Mouse (Mus musculus): Measurements from ENCODE around the gene Ankrd33b.

Ankrd33b gene

DNA sequence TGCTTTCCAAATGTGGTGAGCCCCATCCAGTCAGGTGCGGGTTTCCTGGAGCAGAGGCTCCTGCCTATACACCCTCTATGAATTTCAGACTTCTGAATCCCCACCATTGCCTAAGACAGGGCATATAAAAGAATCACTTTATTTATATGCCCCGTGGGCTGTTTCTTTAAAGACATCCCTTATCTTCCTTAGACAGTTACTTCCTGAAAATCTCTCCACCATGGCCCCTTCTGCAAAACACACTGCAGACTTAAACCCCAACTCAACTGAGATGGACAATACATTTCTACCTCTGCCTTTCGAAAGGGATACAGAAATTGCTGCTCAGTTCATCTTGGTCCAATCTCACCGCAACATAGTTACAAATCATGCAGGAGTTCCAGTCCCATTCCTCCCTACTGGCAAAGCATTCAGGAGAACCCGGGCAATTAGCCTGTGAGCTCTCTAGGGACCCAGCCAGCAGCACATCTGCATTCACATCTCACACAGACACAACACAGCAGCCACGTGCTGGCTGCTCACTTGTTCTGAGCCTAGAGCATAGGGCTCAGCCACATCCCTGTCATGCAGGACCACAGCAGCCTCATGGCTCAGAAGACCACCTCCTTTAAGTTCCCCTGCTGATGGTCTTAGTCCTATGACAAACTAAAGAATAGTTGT lies 68.1 kb downstream of the Ankrd33b start:
- no peak for DNase-seq

DNA sequence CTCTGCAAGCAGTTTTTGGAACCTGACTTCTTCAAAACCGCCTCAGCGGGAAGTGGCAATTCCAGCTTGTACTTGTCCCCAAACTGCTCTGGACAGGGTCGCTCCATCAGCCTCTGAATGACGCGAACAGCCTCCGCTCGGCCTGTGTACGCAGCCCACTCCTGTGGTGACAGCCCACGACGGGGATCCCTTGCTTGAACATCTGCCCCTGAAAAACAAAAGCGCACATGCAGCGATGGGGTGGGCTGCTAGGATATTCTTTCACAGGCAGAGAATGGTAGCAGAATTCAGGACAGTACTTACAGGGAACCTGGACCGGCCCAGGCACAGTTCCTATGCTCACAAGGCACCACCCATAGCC lies 69.8 kb downstream of the Ankrd33b start:
- no peak for DNase-seq

DNA sequence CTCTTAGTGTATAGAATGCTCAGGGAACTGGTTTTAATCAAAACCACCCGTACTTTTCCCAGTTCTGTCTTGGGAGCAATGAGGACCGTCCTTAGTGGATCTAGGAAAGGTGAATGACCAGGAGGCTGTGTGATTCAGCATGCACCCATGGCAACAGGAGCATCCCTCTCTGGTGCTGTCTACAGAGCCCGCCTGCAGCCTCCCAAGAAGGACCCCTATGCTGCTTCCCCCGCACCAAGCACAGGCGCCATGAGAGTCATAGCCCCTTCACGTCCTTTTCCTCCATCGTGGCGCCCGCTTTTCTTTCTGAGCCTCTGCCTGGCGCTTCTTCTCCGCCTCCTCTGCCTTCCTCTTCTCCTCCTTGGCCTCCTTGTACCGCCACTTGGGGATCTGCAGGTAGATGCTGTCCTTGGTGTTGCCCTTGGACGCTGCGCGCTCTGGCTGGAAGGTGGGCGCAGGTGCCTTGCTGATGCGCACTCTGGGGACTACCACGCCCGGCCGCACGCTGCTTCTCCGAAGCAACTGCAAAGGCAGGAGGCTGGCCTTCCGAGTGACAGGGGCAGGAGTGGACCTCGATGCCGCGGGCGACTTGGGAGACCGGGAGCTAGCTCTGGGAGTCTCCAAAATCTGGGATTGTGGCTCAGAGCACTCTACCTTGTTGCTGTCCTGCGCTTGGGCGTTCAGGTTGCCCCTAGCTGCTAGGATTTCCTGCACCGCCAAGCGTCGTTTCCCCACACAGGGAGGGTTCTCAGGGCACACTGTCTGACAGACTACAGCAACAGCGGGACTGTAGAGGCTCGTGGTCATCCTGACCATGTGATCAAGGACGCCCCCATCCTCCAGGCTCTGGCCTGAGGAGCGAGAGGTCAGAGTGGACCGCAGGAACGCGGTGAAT lies 70.4 kb downstream of the Ankrd33b start:
- no peak for DNase-seq

DNA sequence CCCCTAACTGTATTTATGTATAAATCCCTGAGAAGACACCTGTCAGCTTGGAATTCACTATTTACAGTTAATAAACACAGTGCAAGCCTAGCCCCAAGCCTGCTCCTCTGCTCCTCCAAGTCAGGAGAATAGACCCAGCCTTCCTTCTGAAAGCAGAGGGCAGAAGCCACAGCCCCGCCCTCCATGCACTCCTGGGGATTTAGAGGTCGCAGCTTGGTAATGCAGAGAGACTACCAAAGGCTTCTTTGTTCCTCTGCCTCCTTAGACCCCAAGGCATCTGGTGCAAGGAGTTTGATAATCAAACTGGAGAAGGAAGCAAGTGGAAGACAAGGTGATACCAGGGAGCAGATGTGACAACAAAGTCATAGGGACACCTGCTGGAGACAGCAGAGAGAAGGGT lies 73.2 kb downstream of the Ankrd33b start:
- DNase-seq = no peak

DNA sequence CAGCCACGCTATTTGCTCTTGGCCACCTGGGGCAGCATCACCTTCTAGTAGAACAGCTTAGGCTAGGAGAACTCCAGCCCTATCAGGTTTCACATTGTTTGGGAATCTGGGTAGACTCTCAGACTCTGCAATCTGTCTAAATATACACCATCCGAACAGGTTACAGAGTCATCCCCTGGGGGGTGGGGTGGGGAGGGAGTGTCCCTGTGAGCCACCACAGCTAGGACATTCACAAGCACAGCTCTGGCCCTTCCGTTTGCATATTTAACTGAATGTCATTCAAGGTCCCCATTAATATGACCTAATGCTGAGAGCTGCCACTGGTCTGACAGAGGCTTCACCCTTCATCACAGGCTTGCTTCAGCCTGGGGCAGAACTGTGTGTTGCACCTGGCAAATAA lies 74.9 kb downstream of the Ankrd33b start:
- no peak for DNase-seq

DNA sequence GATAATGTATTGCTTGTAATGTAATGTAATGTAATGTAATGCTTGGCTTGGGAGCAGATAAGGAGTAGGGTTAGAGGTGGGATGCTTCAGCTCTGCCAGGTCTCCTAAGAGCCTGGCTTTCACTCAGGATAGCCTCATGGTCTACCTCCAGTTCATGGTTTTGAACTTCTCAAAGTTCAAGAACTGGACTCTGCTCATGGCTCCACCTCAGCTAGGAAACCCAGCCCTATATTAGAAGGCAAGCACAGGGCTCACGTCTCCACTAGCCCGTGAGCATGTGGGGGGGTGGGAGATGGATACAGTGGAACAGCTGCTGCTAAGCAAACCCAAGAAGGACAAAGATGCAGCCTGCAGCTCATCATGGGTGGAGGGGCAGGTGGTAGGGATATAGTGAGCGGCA lies 81.8 kb downstream of the Ankrd33b start:
- no peak for DNase-seq

DNA sequence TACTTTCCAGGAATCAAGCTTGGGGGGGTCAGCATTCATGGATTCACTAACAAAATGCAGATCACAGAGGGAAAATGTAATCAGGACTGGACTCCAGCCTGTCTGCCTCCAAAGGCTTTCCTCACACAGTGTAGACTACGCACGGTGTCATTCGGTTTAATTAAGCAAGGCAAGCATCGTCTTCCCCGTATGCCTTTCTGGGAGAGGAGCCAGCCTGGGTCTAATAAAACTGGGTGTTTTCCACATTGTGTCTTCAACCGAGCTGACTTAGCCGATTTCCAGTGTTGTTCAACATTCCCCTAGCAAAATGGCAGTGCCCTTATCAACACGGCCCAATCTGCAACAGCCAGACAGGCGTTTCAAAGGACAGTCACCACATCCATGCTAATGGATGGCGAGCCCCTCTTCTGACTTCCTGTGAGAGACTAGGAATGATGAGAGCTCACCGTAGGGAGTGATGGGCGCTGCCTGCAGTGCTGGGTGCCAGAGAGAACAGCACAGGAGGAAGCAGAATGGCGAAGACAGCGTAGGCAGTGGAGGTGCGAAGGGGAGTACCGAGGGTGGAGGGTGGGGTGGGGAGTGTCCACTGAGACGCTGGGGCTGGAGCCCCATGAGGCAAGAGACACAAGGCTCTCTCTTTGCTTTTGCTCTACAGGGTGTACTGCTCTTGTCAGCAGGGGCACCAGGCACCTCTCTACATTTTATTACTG lies 82.4 kb downstream of the Ankrd33b start:
- peak; percentile 39 to 61 for DNase-seq

DNA sequence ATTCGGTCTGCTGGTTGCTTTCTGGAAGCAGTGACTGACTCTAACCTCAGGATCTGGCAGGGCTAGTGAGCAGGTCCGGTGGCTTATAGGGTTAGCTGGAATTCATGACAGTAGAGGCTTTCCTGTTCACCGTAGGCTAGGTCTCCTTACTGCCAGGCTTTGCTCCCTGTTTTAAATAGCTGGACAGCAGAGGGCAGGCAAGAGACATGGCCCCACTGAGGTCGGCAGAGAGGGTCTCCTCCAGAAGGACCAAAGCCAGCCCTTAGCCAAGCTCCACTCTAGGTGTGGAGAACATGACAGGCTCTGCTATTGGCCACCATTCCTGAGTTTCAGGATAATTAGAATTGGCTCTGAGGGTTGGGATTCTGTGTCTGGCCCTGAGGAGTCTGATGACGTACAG lies 83.4 kb downstream of the Ankrd33b start:
- no peak for DNase-seq

DNA sequence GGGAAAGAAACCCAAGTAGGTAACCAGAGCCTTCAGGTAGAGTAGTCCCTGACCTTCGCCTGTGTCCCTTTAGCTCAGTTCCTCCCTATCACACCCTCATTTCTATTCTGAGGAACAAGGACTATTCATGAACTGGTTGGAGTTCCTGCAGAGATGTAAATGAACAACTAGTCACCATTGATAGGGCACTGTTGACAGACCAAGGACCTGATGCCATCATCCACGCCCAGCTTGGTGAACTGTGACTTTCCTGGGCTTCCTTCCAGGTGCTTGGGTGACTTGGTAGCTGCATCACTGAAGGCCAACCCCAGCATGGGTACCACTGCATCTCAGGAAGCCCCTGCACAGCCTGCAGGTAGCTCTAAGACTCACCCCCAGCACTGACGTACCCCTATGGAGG lies 85.2 kb downstream of the Ankrd33b start:
- no peak for DNase-seq

DNA sequence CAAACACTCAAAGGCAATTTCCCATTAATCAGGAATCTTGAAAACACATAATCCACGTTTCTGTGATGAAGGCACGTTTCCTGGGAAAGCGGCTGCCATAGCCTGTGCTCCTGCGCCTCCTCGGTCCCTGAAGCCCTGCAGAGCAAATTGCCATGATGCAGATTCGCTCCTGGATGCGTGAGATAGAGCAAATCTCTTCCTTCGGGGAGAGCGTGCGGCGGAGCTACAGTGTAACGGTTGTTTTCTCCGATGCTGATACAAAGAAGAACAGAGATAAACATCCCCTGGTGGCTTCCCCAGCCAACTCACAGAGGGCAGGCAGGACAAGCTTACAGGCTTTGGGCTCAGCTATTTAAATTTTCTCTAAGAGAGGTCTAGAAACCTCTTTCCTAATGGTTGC lies 85.7 kb downstream of the Ankrd33b start:
- DNase-seq = no peak

DNA sequence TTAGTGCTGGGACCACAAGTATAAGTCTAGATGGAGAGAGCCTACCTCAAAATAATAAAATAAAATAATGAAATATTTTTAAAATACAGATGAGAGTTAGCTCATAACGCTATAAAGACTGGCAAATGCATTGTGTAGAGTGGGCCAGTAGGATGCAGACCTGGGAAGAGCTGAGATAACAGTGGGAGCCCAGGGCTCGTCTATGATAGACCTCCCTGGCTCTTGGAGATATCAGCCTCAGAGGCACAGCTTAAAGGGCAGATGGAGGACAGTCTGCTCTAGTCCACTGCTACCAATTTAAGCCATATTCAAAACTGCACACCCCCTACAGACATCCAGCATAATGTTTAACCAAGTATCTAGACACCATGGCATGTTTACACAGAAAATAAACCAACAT lies 86.8 kb downstream of the Ankrd33b start:
- no peak for DNase-seq

DNA sequence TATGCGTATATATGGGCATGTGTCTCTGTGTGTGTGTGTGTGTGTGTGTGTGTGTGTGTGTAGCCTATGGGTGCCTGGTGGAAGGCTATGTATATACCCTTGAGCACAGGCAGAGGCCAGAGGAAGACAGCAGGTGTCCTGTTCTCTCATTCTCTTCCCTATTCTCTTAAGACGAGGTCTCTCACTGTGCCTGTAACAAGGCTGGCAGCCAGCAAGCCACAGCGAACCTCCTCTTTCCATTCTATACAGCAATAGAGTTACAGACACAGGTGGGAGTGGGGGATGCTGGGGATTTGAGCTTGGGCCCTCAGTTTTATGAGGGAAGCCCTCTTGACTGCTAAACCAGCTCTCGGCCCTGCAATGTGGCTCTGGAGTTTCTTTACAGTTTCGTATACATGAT lies 87.5 kb downstream of the Ankrd33b start:
- DNase-seq = no peak

DNA sequence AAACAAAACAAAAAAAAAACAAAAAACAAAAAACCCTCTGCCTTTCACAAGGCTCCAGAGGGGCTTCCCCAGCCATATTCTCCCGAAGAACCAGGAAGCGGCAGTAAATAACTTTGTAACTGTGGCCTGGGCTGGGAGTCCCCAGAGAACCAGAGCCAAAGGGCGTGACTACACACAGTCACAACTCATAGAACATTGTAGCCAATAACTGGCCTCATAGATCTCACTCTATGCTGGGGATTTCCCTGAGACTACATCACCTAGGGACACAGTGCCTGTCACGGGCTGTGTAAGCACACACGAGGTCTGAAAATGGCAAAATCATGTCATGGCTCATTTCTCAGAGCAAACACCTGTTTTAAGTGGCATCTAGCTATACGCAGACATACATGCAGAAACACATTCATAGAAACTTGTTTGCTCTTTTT lies 87.9 kb downstream of the Ankrd33b start:
- no peak for DNase-seq

DNA sequence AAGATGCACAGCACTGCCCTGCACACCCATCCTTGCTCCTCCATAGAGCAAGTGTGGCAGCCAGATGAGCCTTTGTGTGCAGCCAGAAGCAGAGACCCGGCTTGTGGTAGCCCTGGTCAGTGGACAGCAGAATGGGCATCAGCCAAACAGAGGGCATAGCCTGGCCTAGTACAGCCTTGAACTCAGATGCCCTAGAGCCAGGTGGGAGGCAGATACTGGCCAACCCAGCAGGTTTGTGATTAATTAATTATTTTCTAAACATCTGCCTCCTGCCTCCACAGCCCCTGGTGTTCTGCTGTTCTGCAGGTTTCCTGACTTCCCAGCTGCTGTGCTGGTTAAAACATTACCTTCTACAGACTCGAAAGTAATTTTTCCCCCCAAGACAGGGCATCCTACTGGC lies 88.4 kb downstream of the Ankrd33b start:
- no peak for DNase-seq

DNA sequence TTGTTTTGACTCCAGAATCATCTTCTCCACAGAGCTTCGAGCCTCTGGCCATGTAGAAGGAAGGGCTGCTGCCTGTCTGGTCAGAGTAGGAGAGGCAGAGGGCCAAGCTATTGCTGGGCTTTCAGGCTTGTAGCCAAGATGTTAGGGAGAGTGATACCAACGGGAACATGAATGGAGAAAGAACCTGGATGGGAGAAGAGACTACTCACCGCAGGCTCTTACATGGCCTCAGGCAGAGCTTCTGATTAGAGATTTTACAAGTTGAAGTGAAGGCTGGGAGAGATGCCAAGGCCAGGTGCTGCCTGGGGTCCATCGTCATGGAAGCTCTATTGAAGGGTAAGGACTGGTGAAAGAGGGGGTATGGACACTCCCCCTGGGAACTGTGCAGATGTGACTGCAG lies 89.4 kb downstream of the Ankrd33b start:
- peak in 1 of 2 experiments; percentile 44 for DNase-seq

DNA sequence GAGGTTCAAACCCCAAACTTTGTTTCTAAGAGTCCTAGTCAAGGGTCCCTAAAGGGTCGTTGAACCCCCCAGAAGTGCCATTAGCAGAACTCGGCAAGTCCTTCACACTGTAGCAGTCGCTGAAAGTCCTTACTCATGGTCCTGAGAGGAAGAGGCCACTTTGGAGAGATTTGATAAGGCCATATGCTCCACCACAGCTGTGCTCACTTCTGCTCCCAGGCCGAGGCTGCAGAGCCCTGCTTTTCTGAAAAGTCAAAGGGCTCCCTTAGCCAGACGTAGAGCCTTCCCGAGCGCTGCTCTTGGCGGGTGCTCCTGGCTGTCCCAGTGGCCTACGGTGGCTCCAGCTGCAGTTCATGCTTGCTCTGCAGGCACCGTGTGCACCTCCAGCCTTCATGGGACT lies 94.0 kb downstream of the Ankrd33b start:
- no peak for DNase-seq

DNA sequence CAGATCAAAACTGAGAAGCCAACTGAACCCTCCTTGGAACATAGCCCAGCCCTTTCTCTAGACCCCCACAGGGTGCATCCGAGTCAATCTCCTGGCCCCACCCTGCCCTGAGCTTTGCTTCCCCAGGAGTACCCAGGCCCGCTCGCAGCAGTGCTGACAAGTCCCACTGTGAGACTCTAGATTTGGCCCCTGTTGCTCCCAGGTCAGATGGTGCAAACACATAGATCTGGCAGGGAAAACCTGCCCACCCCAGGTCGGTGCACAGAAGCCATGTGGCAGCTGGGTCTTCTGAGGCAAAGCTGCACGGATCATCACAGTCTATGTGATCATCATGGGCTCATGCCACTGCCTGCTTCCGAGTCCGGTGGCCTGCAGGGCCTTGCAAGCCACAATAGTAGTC lies 94.8 kb downstream of the Ankrd33b start:
- peak in 1 of 2 experiments; percentile 51 for DNase-seq

DNA sequence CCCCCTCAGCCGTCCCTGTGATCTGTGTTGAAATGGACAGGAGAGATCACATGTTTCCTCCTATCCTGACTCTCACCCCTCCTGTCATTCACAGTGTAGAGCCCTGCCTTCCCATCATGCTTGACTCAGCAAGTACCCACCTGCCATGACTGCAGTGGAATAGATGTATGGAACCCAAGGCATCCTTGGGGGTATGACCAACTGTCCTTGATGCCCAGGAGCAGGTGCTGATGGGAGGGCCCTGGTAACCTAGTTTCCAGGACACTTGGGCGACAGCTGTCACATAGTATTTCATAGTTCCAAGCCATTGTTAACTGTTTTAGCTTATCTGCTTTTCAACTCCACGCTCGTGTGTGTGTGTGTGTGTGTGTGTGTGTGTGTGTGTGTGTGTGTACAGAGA lies 98.0 kb downstream of the Ankrd33b start:
- DNase-seq = no peak

DNA sequence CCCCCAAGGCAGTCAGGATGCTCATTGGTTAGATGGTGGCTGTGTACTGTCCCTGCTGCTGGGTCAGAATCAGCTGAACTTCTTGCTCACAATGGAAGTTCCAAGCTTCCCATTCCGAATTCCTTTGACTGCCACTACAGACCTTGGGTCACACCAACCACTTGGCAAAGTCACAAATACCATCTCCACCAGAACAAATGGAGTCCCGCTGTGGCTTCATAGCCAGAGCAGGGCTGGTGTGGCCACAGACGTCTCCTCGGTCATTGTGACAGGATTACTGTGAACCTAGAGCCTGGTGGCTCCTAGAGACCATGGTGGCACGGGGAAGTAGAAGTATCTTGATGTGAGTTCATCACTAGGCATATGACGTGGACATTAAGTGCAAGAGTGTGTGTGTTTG lies 99.4 kb downstream of the Ankrd33b start:
- no peak for DNase-seq

DNA sequence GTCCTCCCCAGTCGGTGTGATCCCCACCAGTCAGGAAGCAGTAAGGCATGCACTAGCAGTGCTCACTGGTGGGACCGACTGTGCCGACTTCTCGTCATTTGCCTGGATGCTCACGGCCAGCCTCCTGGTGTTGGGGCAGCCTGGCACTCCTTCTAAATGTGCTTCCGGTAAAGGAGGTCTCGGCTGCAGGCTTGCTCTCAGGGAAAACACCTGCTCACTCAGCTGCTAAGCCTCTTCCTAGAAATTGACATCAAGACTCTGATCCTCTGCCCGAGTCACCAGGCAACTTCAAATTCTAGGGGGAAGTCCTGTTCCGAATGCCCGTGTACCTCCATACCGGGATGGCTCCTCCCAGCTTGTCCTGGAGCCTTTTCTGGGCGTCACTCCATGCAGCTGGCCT lies 101.7 kb downstream of the Ankrd33b start:
- DNase-seq = no peak

DNA sequence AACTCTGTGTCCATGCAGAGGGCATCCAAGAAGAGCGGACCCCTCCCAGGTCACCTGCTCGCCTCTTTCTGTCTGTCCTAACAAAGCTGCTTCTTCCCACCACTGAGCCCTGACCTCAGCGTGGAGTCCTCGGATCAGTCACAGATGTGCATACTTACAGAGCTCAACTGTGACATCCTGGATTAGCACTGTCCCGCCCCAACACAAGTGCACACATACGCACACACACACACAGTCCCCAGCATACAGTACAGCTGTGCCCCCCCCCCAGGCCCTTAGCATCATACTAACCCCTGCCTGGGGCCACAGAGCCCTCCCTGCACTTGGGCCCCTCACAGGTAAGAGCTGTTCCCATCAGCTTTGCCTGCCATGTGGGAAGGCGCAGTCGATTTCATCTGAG lies 102.1 kb downstream of the Ankrd33b start:
- DNase-seq = no peak

DNA sequence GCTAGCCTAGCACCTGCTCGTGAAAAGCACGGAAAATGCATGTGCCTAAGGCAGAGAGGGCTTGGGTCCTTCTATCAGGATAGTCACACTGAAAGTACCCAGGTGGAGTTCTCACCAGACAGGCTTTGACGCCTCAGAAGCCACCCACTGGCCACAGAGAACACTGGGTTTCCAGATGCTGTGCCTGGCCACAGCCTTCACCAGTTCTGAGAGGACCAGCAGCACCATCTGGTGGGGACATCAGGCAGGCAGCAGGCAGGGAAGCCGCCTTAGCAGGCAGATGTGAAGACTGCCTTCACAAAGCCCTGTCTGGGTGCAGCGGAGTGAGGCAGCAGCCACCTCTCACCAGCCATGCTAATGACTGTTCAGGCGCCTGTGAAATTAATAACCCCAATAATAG lies 102.7 kb downstream of the Ankrd33b start:
- DNase-seq = peak; percentile 73 to 83

DNA sequence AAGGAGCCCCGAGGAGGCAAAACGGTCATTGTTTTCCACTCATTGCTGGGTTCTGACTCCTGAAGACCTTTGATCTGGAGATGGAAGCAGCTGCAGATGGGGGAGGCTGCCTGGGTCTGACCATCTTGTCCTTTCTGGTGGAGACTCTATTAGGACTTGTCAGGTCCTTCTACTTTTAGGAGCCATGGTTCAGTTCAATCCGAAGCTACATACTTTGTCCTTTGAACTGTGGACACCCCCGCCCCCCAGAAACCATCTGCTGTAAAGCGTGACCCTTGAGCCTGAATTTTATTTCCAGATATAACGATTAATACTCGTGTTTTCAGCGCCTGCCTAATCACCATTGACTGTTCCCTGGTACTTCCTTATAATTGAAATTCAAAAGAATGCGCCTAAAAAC lies 105.2 kb downstream of the Ankrd33b start:
- no peak for DNase-seq

DNA sequence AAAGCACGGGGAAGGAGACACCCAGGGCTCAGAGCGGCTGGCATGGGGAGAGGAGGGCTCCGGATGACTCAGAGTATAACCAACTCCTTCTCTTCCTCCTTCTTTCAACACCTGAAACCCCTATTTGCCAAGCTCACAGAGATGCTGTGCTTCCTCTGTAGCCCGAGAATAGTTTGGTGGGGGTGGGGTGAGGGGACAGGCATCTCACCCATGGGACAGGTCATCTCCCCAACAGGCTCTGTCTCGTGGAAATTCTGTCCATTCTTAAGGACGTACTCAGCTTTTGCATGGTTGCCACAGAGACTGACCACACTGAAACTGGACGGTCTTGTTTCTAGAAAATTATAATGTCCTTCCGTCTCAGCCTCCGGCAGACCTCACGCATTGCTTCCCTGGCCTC lies 106.4 kb downstream of the Ankrd33b start:
- DNase-seq = no peak
